Mouse (Mus musculus): Measurements from ENCODE around the gene Grk6.
A peak's percentile ranks its signal among the peaks of the same experiment; 100 is the strongest.

The Grk6 gene

DNA sequence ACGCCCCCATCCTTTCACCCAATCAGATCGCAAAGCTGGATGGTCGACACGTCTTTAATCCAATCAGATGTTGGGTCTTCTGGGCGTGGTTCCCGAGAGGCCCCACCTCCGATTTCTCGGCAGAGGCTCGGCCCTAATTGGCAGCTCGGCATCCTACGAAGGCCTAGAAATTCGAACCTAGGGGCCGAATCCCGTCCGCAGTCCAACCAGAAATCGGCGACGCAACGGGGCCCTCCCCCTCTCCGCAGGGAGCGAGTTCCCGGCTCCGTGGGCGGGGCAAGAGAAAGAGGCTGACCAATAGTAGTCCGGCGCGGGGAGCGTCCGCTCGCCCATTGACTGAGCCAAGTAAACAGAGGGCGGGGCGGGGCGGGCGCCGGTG is at the start of gene Grk6:
Gene Grk6, plus strand, starts transcription at position 136 of the 379 bp plus-strand sequence.
- peak; percentile 100 for DNase-seq

GRCm38 (mm10) chr13:55398088-55398487 is 46.8 kb upstream of the Grk6 start, which contains the start of gene Slc34a1:
Gene Slc34a1 (plus strand): TSS chr13:55398187.
- no peak for DNase-seq

- no peak for DNase-seq
Observed at GRCm38 (mm10) chr13:55399300-55400038, 45.4 kb upstream of the Grk6 start.

DNA sequence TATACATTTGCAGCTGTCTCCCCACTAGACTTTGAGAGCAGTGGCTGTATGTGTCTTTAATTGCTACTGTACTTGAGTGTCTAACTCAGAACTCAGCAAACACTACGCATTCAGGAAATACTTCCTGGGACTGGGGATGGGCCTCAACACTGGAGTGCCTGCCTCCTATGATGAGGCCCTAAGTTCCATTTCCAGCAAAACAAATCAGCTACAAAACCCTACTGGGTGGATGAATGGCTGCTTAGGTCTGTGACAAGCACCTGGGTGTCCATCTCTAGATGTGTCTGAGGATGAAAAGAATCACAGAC is 44.9 kb upstream of the Grk6 start:
- DNase-seq, result no peak

- DNase-seq, result no peak
Observed at GRCm38 (mm10) chr13:55403266-55403665, 41.6 kb upstream of the Grk6 start.

- DNase-seq, result no peak
Observed at GRCm38 (mm10) chr13:55403935-55404852, 40.7 kb upstream of the Grk6 start.

- peak; percentile 71 for DNase-seq
Observed at GRCm38 (mm10) chr13:55404853-55405782, 39.8 kb upstream of the Grk6 start.

DNA sequence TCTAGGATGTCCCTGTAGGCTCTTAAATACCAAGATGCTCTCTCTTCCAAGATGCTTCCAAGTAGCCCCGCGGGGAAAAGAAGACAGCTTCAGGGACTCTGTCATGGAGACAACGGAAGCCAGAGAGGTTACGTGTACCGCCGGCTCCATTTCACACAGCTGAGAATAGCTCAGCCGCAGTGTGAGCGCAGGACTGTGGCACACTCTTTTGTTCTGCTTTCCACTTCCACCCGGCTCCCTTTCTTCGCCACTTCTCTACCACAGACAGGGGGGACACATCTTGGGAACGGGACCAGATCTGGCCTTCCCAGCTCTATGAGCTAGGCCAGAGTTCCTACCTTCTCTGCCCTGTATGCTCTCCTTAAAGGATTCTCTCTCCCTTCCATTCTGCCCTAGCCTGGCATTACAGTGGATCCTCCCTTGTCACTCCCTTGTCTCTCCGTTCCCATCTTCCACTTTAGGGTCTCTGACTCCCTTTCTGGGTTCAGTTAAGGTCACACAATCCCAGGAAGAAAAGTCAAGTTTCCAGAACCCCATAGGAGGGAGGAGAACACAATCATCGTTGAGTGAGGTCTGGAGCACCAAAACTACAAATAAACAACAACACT is 39.0 kb upstream of the Grk6 start:
- DNase-seq, result no peak

- DNase-seq, result no peak
Observed at GRCm38 (mm10) chr13:55407341-55407740, 37.5 kb upstream of the Grk6 start.

- no peak for DNase-seq
Observed at GRCm38 (mm10) chr13:55408546-55409120, 36.2 kb upstream of the Grk6 start.

DNA sequence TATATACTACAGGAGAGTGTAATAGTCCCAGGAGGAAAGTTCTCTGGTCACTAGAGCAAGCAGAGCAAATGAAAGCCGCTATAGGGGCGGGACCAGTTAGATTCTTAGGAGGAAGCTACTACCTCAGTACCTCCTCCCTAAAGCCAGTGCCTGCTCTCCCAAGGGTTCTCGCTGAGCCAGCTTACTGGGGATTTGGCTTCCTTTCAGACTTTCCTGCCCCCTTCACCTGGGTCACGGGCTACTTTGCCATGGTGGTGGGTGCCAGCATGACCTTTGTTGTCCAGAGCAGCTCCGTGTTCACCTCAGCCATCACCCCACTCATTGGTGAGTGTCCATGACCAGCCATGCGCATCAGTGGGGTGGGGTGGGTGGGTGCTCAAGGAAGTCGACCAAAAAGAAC is 33.0 kb upstream of the Grk6 start:
- no peak for DNase-seq

DNA sequence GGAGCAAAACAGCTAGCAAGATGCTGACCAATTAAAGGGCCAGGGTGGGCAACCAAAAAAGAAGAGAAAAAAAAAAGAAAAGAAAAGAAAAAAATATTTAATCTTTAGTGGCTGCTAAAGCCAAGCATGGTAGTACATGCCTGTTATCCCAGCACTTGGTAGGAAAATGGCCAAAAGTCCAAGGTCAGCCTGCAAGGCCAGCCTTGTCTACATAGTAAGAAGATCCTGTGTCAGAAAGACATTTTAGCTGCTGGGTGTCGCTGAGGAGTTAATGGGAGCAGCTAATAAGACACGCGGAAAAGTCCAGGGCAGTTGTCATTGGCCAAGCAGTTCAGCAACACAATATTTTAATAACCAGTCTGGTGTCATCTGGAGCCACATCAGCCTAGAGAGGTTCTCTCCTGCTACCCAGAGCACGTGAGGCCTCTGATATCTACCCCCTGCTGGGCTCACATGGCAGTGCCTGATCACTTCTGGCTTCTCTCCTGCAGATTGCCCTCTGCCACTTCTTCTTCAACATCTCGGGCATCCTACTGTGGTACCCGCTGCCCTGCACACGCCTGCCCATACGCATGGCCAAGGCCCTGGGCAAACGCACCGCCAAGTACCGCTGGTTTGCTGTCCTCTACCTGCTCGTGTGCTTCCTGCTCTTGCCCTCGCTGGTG is 32.1 kb upstream of the Grk6 start:
- no peak for DNase-seq

DNA sequence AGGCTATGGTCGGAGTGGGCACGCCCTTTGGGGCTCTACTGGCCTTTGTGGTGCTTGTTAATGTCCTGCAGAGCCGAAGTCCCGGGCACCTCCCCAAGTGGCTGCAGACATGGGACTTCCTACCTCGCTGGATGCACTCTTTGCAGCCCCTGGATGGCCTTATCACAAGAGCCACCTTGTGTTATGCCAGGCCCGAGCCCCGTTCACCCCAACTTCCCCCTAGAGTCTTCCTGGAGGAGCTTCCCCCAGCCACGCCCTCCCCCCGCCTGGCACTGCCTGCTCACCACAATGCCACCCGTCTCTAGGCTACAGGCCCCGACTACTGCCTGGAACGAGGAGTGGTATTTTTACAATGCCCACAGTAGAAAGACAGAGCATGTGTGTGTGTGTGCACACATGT is 31.5 kb upstream of the Grk6 start:
- no peak for DNase-seq

GRCm38 (mm10) chr13:55414743-55415380 is 30.0 kb upstream of the Grk6 start, which contains the start of gene Pfn3:
Gene Pfn3 (minus strand): TSS chr13:55415232.
- peak; percentile 60 for DNase-seq

DNA sequence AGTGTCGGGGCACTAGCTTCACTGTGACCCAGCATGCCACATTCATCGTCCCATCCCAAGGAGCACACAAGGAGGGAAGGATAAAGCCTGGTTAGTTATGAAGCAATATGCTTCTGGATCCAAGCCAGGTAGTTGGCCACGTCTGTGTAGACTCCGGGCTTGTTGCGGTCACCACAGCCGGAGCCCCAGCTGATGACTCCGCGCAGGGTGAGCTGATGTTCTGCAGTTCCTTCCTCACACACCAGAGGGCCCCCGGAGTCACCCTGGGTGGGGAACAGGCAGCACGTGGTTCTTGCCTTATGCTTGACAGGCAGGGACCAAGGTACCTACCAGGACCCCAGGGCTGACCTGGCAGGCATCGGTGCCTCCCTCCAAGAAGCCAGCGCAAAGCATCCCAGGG is 26.9 kb upstream of the Grk6 start:
- DNase-seq, result peak; percentile 82

DNA sequence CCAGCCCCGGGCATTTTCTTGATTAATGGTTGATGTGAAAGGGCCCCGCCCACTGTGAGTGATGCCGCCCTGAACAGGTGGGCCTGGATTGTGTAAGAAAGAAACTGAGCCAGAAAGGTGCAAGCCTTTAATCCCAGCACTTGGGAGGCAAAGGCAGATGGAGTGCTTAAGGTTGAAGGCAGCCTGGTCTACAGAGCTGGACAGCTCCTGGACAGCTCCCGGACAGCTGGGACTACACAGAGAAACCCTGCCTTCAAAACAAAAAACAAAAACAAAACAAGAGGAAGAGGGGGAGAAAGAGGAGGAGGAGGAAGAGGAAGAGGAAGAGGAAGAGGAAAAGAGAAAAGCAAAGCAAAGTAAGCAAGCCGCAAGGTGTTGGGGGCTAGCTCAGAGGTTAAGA is 25.7 kb upstream of the Grk6 start:
- no peak for DNase-seq

- DNase-seq, result no peak
Observed at GRCm38 (mm10) chr13:55420018-55420932, 24.6 kb upstream of the Grk6 start.

DNA sequence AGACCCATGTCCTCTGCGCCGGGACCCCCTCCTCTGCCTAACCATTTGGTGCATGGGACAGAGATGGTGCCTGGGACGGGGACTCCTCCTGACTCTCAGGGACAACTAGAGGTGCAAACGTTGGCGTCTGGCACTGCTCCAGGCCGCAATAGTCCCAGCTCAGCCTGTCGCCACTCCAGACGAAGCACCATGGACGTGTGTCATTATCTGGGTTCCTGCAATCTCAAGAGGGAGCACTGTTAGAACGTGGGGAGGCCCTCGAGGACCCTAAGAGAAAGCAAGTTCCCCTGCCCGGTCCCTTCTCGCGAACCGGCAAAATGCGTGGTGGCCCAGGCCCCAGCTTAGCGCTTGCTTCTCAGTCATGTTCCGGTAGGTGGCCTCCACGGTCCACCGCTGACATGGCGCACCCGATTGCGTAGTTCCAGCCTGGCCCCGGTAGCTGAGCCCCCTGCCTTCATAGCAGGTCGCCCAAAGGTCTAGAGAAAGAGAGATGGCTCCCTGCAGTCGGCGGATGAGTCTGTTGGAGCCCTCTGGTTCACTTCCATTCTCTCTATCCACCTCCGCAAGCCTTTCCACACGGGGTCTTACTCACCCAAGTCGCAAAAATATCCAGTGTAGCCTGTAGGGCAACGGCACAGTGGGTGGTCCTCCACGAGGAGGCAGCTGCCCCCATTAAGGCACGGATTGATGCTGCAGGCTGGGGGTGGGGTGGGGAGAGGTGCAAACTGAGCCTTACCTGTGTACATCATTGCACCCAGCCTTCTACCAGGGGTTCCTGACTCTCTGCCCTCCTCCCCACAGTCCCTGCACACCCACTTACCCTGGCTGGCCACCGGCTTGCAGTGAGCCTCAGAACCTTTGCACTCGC is 23.7 kb upstream of the Grk6 start:
- DNase-seq, result peak; percentile 54

DNA sequence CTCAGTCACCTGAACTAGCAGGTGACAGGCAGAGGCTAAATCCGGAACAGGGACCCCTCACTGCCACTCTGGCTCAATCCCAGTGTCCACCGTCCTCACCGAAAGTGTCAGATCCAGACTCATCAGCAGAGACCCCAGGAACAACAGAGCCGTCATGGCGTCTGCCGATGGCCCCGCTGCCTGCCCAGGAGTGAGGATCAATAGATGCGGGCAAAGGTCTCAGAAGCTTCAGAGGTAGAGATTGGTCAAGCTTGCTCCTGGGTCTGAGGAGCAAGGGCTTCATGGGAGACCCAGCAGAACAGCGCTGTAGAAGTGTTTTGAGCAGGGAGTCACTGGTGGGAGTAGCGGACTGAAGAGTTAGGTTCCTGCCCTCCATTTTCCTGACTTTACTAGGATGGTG is 18.3 kb upstream of the Grk6 start, which contains the start of gene F12:
Gene F12, minus strand, starts transcription at position 181 of the 400 bp plus-strand sequence.
- no peak for DNase-seq
